Mouse (Mus musculus): Measurements from ENCODE around the gene Tjp1. TPM values are rescaled to one million over a fixed set of nuclear protein-coding genes. Genes with fewer than 3 reads are reported as not detected.

Tjp1 gene
- total RNA-seq, 1 experiment from 2014 or later: 5.3 TPM

DNA sequence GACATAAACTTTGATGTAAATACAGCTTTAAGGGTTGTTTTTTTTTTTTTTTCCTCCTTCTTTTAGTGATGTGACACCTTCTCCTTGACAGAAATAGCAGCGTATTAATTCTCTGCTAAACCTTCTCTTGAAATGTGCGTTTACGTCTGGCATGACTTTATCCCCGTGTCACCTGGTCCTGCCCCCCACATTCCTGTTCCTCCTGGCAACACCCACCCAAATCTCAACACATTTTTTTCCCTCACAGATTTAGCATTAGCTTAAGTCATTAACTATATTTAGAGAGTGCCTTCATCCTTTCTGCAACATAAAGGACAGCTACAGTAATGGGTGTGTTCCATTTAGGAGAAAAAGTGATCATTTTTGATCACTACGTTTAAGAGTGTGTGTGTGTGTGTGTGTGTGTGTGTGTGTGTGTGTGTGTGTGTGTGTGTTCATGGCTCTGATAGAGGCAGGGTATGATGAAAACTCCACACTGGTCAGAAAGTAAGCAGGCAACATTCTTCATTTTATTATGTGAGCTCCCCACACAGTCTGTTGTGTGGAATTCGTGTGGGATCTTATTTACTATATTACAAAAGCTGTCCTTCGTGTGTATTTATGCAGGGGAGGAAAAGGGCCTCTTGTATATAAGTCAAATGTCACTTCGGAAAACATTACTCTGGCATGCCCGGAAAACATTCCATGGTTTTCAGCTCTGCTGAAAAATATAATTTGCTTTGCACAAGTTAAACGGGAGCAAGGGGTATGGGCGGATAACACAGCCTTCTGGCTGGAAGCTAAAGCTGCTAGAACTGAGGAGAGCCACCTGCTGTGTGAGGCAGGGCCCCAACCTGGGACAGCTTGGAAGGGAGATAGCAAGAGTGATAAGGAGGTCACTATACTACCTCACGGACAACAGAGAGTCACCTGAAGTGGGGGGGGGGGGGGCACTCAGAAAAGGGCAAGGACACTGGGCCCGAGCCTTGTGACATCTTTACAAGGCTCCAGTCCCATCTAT lies 113.3 kb downstream of the Tjp1 start:
- ATAC-seq (replicated peaks in 1 of 2; ENCODE audit: insufficient read depth in 1 of 2, low FRiP score in 2 of 2, low TSS enrichment in 1 of 2, low read depth in 1 of 2, poor library complexity in 2 of 2, severe bottlenecking in 2 of 2): no peak

DNA sequence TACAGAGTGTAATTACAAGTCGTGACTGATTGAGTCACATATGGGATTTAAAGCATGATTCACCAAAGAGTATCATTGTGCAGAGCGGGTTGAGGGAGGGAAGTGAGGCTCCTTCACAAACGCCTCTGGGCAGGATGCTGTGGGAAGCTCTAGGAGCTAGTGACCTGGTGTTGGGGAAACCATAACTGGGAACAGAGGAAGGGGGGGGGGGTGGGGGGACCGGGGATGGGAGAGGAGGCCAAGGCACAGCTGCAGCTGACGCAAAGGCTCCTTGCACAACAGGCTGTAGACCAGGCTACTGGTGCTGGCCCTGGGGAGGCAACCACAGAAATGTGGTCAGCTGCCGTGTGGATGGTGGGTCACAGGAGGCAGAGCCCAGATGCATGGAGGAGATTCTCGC lies 116.9 kb downstream of the Tjp1 start:
- ATAC-seq (replicated peaks in 1 of 2; ENCODE audit: insufficient read depth in 1 of 2, low FRiP score in 2 of 2, low TSS enrichment in 1 of 2, low read depth in 1 of 2, poor library complexity in 2 of 2, severe bottlenecking in 2 of 2): peak; percentile 45 to 53

GRCm38 (mm10) chr7:65406427-65406826 lies 121.2 kb downstream of the Tjp1 start:
- no peak for ATAC-seq (replicated peaks in 1 of 2; ENCODE audit: insufficient read depth in 1 of 2, low FRiP score in 2 of 2, low TSS enrichment in 1 of 2, low read depth in 1 of 2, poor library complexity in 2 of 2, severe bottlenecking in 2 of 2)

GRCm38 (mm10) chr7:65402516-65402915 lies 125.1 kb downstream of the Tjp1 start:
- no peak for ATAC-seq (replicated peaks in 1 of 2; ENCODE audit: insufficient read depth in 1 of 2, low FRiP score in 2 of 2, low TSS enrichment in 1 of 2, low read depth in 1 of 2, poor library complexity in 2 of 2, severe bottlenecking in 2 of 2)

- ATAC-seq (replicated peaks in 1 of 2; ENCODE audit: insufficient read depth in 1 of 2, low FRiP score in 2 of 2, low TSS enrichment in 1 of 2, low read depth in 1 of 2, poor library complexity in 2 of 2, severe bottlenecking in 2 of 2): no peak
Measured at GRCm38 (mm10) chr7:65401622-65402021, 126.0 kb downstream of the Tjp1 start.

DNA sequence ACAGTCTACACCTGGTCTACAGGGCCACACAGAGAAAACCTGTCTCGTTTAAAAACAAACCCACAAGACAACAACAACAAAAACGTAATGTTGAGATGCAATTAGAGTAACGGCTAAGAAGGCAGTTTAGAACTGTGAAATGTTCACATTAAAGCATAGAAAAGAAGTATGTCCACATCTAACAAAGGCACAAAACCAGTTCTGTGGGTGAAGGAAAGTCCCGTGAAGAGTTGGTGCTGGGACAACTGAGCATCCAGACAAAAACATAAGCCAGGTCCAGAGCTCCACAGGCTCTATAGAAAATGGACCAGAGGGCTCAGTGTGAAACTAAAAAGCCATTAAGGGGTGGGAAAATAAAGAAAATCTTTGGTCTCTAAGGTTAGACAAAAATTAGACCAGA lies 131.7 kb downstream of the Tjp1 start:
- ATAC-seq (replicated peaks in 1 of 2; ENCODE audit: insufficient read depth in 1 of 2, low FRiP score in 2 of 2, low TSS enrichment in 1 of 2, low read depth in 1 of 2, poor library complexity in 2 of 2, severe bottlenecking in 2 of 2): no peak

DNA sequence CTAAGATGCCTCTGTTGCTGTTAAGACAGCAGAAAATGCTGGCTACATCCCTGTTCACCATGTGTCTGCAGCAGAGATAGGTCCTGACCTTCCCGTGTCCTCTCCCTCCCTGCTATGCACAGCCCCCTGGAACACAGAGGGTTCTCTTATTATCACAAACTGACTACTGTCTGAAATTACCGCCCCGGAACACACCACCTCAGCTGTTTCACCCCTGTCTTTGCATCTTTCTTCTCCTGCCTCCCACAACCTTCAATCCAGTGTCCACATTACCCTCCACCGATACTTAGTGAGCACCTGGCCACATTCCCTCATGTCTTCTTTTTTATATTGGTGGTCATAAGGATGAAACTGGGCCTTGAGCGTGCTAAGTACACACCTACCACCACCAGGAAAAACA lies 132.4 kb downstream of the Tjp1 start:
- ATAC-seq (replicated peaks in 1 of 2; ENCODE audit: insufficient read depth in 1 of 2, low FRiP score in 2 of 2, low TSS enrichment in 1 of 2, low read depth in 1 of 2, poor library complexity in 2 of 2, severe bottlenecking in 2 of 2): no peak

DNA sequence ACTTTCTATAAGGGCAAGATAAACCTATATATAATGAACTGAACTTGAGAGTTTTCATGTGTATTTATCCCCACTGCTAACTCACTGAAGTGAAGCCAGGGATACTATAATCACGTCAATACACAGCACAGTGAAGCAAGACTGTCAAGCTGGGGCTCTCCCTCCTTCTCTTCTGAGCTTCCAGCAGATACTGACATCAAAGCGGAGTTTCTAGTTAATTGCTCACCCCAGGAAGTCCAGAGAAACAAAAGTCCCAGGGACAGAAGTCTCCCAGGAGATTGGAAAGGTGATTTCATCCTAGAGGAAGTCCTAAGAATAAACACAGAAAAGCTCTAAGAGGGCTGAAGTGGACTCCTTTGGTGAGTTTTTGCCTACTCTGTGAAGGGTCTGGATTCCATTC lies 132.9 kb downstream of the Tjp1 start:
- ATAC-seq (replicated peaks in 1 of 2; ENCODE audit: insufficient read depth in 1 of 2, low FRiP score in 2 of 2, low TSS enrichment in 1 of 2, low read depth in 1 of 2, poor library complexity in 2 of 2, severe bottlenecking in 2 of 2): no peak

DNA sequence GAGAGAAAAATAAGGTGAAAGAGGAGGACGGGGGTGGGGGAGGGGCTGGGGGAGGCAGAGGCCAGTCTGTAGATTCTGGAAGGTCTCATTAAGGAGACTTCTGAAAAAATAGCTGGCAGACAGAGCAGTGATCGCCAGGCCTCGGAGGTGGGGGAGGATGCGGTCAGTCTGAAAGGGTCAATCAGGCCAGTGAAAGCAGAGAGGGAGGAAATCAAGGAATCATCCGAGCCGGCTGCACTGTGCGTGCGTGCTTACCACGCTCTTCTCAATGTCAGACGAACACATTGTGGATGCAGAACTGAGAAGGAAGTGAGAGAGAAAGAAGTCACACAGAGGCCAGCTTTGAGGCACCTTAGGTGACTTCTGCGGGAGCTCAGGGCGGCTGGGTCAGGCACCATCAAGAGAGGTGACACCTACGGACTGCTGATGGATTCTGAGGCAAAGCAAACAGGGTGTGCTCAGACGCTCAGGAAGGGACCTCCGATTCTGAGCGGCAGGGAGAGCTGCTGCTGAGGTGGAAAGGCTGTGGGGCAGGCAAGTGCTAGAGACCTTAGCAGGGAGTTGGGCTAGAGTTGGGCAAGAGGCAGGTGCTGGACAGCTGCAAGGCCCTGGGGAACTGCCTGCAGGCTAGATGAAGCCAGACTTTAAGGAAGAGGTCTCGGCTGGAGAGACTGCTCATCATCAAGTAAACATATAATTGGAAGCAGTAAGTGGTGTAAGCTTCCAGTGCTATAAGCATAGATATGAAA lies 133.7 kb downstream of the Tjp1 start:
- peak; percentile 27 to 48; a peak in 2 of 4 replicates for ATAC-seq (replicated peaks in 1 of 2; ENCODE audit: insufficient read depth in 1 of 2, low FRiP score in 2 of 2, low TSS enrichment in 1 of 2, low read depth in 1 of 2, poor library complexity in 2 of 2, severe bottlenecking in 2 of 2)

GRCm38 (mm10) chr7:65392986-65393385 lies 134.6 kb downstream of the Tjp1 start:
- no peak for ATAC-seq (replicated peaks in 1 of 2; ENCODE audit: insufficient read depth in 1 of 2, low FRiP score in 2 of 2, low TSS enrichment in 1 of 2, low read depth in 1 of 2, poor library complexity in 2 of 2, severe bottlenecking in 2 of 2)

GRCm38 (mm10) chr7:65389539-65389938 lies 138.0 kb downstream of the Tjp1 start:
- ATAC-seq (replicated peaks in 1 of 2; ENCODE audit: insufficient read depth in 1 of 2, low FRiP score in 2 of 2, low TSS enrichment in 1 of 2, low read depth in 1 of 2, poor library complexity in 2 of 2, severe bottlenecking in 2 of 2): no peak

GRCm38 (mm10) chr7:65388243-65389013 lies 139.2 kb downstream of the Tjp1 start:
- no peak for ATAC-seq (replicated peaks in 1 of 2; ENCODE audit: insufficient read depth in 1 of 2, low FRiP score in 2 of 2, low TSS enrichment in 1 of 2, low read depth in 1 of 2, poor library complexity in 2 of 2, severe bottlenecking in 2 of 2)

- ATAC-seq (replicated peaks in 1 of 2; ENCODE audit: insufficient read depth in 1 of 2, low FRiP score in 2 of 2, low TSS enrichment in 1 of 2, low read depth in 1 of 2, poor library complexity in 2 of 2, severe bottlenecking in 2 of 2): no peak
Measured at GRCm38 (mm10) chr7:65387560-65388175, 139.9 kb downstream of the Tjp1 start.

DNA sequence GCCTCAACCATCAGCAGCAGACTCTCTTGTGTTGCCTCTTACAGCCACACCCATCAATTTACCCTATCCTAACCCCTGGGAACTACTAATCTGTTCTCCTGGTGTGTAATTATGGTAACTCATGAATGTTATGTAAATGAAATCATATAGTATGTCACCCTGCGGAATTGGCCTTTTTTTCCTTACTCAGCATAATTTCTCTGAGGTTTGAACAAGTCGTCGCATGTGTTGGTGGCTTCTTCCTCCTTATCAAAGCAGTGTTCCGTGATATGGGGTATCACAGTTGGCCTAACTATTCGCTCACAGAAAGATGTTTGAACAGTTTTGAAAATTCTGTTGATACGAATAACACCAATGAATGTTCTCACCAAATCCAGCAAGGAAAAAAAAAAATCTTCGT lies 142.8 kb downstream of the Tjp1 start:
- ATAC-seq (replicated peaks in 1 of 2; ENCODE audit: insufficient read depth in 1 of 2, low FRiP score in 2 of 2, low TSS enrichment in 1 of 2, low read depth in 1 of 2, poor library complexity in 2 of 2, severe bottlenecking in 2 of 2): no peak

DNA sequence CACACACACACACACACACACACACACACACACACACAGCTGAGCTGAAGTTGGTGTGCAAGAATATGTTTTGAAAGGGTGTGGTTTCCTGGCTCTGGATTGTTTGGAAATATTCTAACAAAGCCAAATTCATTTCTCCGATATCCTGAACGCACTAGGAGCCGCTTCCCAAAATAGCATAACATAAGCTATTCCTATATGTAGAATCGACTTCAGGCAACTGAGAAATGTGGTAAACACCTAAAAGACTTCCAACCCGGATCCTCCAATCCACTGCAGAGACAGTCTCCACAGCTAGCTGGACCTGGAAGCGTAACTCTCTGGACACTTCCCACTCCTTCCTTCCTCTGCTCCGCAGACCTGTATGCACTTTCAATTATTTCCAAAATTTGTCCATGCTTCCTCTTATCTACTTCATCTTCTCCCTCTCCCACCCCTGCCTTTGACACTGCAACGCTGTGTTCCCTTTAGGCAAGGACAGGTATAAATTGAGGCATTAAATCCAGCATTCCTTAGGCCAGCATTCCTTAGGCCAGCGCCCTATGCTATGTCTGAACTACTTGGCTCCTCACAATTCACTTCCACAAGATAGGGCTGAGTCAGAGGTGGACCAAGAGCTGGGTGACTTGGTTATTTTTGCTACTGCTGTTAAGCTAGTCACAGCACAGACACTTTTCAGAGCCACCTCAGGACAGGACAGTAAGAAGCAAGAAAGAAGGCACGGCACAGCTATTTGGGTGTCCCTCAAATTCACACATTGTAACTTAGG lies 144.9 kb downstream of the Tjp1 start:
- no peak for ATAC-seq (replicated peaks in 1 of 2; ENCODE audit: insufficient read depth in 1 of 2, low FRiP score in 2 of 2, low TSS enrichment in 1 of 2, low read depth in 1 of 2, poor library complexity in 2 of 2, severe bottlenecking in 2 of 2)

DNA sequence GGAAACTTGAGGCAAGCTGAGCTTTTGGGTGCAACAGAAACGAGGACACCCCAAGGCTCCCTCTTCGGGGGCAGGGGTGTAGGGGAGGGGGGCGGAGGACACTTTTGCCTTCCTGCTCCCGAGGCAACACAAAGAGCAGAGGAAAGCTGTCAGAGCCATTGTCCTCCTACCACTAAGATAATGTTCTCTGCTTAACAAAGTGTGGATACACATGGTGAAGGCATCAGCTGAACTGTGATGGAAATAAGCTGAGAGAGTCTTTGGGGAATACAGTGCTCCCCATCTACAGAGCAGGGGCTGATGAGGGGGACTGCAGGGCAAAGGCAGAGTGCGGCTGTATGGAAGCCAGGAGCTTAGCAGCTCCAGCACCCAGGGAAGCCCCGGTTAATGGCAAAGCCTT lies 145.7 kb downstream of the Tjp1 start:
- ATAC-seq (replicated peaks in 1 of 2; ENCODE audit: insufficient read depth in 1 of 2, low FRiP score in 2 of 2, low TSS enrichment in 1 of 2, low read depth in 1 of 2, poor library complexity in 2 of 2, severe bottlenecking in 2 of 2): no peak

GRCm38 (mm10) chr7:65380716-65381115 lies 146.9 kb downstream of the Tjp1 start:
- ATAC-seq (replicated peaks in 1 of 2; ENCODE audit: insufficient read depth in 1 of 2, low FRiP score in 2 of 2, low TSS enrichment in 1 of 2, low read depth in 1 of 2, poor library complexity in 2 of 2, severe bottlenecking in 2 of 2): no peak

All from hematopoietic stem cell, adult 5-6 weeks (primary cell).